Mouse (Mus musculus) C2C12 (cell line): Measurements from ENCODE around the gene Kcnd3. TPM values are rescaled to one million over a fixed set of nuclear protein-coding genes. Genes with fewer than 3 reads are reported as not detected.

ENCODE experiments used
- H3K27me3 ChIP-seq: one replicate; pipeline ENCODE4 v1.6.1; 2011; ENCODE audit not compliant: control insufficient read depth, insufficient read depth, insufficient read length
- H3K36me3 ChIP-seq: one replicate; pipeline ENCODE4 v1.6.1; 2011; ENCODE audit not compliant: control insufficient read depth, insufficient read depth
- H3K4me3 ChIP-seq: one replicate; pipeline ENCODE4 v1.5.1; 2011; ENCODE audit warnings: mild to moderate bottlenecking, control low read depth; ENCODE audit not compliant: poor library complexity, insufficient read depth, severe bottlenecking
- H3K79me2 ChIP-seq: one replicate; pipeline ENCODE4 v1.6.1; 2011; ENCODE audit not compliant: control insufficient read depth, insufficient read depth
- H3K79me3 ChIP-seq: one replicate; pipeline ENCODE4 v1.6.1; 2011; ENCODE audit warnings: low read depth, control low read depth
- H3ac ChIP-seq: one replicate; pipeline ENCODE3; 2011; ENCODE audit warnings: low read depth; ENCODE audit not compliant: control insufficient read depth, insufficient read length
- CEBPB ChIP-seq: IDR thresholded peaks from one replicate; pipeline ENCODE4 v1.6.1; 2011; ENCODE audit warnings: low read depth, mild to moderate bottlenecking, control low read depth, moderate library complexity
- CTCF ChIP-seq: IDR thresholded peaks from one replicate; pipeline ENCODE4 v1.5.1; 2011; ENCODE audit not compliant: control insufficient read depth, insufficient read depth, insufficient read length
- FOSL1 ChIP-seq: IDR thresholded peaks from one replicate; pipeline ENCODE4 v1.8.0; 2011; ENCODE audit warnings: mild to moderate bottlenecking, low read length; ENCODE audit not compliant: poor library complexity, insufficient read depth, severe bottlenecking
- MAX ChIP-seq: IDR thresholded peaks from one replicate; pipeline ENCODE4 v1.6.1; 2011; ENCODE audit warnings: mild to moderate bottlenecking, control low read depth
- MYOD1 ChIP-seq: IDR thresholded peaks from one replicate; pipeline ENCODE4 v1.6.1; 2011; ENCODE audit warnings: low read depth; ENCODE audit not compliant: control insufficient read depth, insufficient read length
- MYOG ChIP-seq: IDR thresholded peaks from one replicate; pipeline ENCODE4 v1.6.1; 2011; ENCODE audit not compliant: control insufficient read depth, insufficient read length; ENCODE audit errors: extremely low read depth
- USF1 ChIP-seq: IDR thresholded peaks from one replicate; pipeline ENCODE4 v1.6.1; 2011; ENCODE audit warnings: low read depth, mild to moderate bottlenecking, control low read depth, moderate library complexity
- polyA plus RNA-seq: library from polyadenylated mRNA; unstranded; fragments of >200 nt; fragmentation: generic; extraction: Trizol; gene quantifications from one replicate; pipeline ENCODE4 v1.2.1, GENCODE M21; 2012; ENCODE audit warnings: missing spikeins

Kcnd3 gene
- polyA plus RNA-seq, 1 experiment, result 0.01 TPM

DNA sequence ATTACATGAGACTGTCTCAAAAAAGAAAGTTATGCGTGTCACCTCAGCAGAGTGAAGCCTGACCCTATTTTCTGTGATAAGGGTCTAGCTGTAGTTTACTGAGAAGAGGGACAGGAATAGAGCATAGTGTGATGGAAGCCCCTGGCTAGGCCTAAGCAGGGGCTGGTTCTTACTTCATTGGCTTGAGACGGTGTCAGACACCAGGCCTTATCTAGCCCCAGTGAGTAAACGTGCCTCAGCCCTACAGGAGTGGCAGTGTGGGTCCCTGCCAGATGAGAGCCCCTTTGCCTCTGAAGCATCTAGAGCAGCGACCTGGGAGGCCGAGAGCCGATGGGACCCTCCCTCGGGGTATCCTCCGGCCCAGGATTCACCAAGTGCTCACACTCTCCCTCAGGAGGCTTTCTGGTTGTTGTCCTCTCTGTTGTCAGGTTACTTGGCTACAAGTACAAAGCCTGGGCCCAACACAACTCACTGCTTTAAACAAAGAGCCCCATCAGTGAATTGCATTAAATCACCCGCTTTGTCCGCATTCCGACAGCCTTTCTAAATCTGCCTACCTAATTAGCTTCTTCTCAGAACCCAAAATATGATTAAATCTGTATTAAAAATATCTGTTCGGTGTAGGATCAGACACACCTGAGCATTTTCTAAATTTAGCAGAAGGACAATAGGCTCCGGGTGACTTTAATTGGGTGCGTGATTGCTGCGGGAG is 53.2 kb downstream of the Kcnd3 start:
- Histone ChIP-seq H3K27me3 (peaks cover 4% of the 10 kb centered on the region), H3K79me3 (no peaks in the 10 kb centered on the region), H3K36me3 (no peaks in the 10 kb centered on the region), H3K4me3 (no peak overlapping the region), H3ac (no peak overlapping the region), H3K79me2 (no peaks in the 10 kb centered on the region)
- TF ChIP-seq CEBPB (no peak), MYOD1 (no peak), MYOG (no peak)

DNA sequence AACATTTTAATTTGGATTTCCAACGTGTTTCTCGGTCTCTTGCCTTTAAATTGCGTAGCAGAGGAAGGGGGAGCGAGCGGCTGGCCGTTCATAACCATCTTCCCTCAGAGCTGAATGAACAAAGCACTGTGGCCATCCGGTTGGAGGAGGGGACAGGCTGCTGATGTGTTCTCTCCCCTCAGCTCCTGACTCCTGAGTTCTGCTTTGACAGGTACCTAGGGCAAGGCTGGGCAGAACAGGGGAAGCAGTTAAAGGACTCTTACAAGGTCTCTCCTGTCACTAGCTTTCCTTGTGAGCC is 53.7 kb downstream of the Kcnd3 start:
- H3K79me3 ChIP-seq, result no peaks in the 10 kb centered on the region
- peaks cover 4% of the 10 kb centered on the region for H3K27me3 ChIP-seq
- no peaks in the 10 kb centered on the region for H3K36me3 ChIP-seq
- H3K4me3 ChIP-seq, result no peak overlapping the region
- H3ac ChIP-seq, result no peak overlapping the region
- no peaks in the 10 kb centered on the region for H3K79me2 ChIP-seq
- no peak for TF ChIP-seq MYOG
- no peak for TF ChIP-seq FOSL1
- no peak for TF ChIP-seq CEBPB
- no peak for TF ChIP-seq CTCF
- TF ChIP-seq USF1, result no peak
- TF ChIP-seq MAX, result no peak
- no peak for TF ChIP-seq MYOD1

DNA sequence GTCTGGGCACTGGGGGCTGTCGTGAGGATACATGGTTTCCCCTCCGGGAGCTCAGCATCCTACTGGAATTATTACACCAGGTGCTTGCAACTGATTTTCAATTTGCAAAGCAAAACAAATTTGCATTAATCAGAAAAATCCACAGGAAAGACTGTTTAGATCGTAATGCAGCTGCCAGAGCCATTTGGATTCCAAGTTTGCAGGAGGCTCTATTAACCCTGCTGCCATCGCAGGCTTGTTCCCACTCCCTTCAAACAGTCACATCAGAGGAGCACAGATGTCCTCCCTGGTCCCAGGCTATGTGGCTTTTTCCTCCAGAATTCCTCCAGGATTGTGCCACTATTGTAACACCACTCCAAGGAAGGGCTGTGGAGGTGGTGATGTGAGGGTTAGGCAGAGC is 54.5 kb downstream of the Kcnd3 start:
- no peaks in the 10 kb centered on the region for H3K79me2 ChIP-seq
- H3K36me3 ChIP-seq, result no peaks in the 10 kb centered on the region
- H3K79me3 ChIP-seq, result no peaks in the 10 kb centered on the region
- no peak overlapping the region for H3K4me3 ChIP-seq
- TF ChIP-seq FOSL1 (no peak), CEBPB (no peak), USF1 (no peak), MYOG (no peak), CTCF (no peak), MYOD1 (no peak), MAX (no peak)
- H3ac ChIP-seq, result no peak overlapping the region
- peaks cover 4% of the 10 kb centered on the region for H3K27me3 ChIP-seq

DNA sequence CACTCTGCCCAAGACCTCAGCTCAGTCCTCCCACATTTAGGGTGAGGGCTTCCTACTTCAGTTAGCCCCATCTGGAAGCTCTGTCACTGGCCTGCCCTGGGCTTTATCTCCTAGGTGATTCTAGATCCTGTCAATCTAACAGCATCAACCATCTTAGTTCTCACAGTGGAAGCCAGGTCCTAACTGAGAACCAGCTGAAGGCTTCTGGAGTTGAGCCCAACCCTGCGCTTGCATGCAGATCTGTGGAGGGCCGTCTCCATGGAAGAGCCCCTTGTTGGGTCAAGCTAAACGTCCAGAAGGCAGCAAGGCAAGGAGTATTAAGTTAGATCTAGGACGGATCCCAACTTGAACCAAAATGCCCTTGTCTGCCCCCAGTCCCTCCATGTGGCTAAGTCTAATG is 57.2 kb downstream of the Kcnd3 start:
- H3K79me3 ChIP-seq, result no peaks in the 10 kb centered on the region
- H3K27me3 ChIP-seq, result peaks cover 3% of the 10 kb centered on the region
- no peaks in the 10 kb centered on the region for H3K79me2 ChIP-seq
- TF ChIP-seq MAX, result no peak
- TF ChIP-seq FOSL1, result no peak
- TF ChIP-seq CEBPB, result no peak
- no peak for TF ChIP-seq CTCF
- no peak for TF ChIP-seq MYOD1
- TF ChIP-seq MYOG, result no peak
- TF ChIP-seq USF1, result no peak
- no peak overlapping the region for H3ac ChIP-seq
- no peak overlapping the region for H3K4me3 ChIP-seq
- H3K36me3 ChIP-seq, result no peaks in the 10 kb centered on the region

DNA sequence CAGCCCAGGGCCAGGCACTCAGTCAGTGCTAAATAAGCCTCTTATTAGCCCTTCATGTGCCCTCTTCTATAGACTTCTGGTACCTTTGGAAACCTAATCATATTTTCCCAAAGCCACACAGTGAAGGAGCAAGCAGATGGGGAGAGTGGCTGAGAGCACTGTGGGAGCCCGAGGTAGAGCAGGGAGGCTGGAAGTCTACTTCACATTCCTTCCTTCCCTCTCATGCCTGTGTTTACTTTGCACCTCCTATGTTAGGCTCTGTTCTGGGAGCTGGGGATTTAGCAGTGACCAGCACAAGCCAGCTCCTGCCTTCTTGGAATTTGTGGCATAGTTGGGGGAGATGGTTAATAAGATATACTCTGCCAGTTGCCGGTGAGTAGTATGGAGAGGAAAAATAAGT is 59.7 kb downstream of the Kcnd3 start:
- H3K36me3 ChIP-seq, result no peaks in the 10 kb centered on the region
- TF ChIP-seq CEBPB (no peak), FOSL1 (no peak), CTCF (no peak), USF1 (no peak)
- H3K27me3 ChIP-seq, result no peaks in the 10 kb centered on the region
- H3K4me3 ChIP-seq, result no peak overlapping the region
- H3ac ChIP-seq, result no peak overlapping the region
- H3K79me3 ChIP-seq, result no peaks in the 10 kb centered on the region
- H3K79me2 ChIP-seq, result no peaks in the 10 kb centered on the region

DNA sequence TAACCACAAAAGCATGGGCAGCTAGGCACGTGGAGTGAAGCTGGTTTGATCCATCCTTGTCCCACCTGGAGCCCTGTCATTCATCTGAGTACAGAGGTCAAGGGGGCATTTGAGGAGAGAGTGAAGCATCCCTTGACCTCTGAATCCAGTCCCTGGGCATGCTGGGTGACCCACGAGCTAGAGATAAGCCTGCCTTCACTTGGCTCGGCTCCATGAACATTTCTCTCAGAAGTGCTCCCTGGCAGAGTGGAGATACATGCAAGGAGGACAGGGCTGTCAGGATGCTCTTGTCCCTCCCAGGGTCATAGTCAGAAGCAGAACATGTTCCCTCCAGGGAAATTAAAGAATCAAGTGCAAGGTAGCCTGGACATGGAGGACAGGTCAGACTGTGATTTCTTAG is 62.1 kb downstream of the Kcnd3 start:
- H3K27me3 ChIP-seq, result no peaks in the 10 kb centered on the region
- TF ChIP-seq FOSL1 (no peak), USF1 (no peak), CEBPB (no peak)
- no peaks in the 10 kb centered on the region for H3K36me3 ChIP-seq
- H3K79me3 ChIP-seq, result no peaks in the 10 kb centered on the region
- no peaks in the 10 kb centered on the region for H3K79me2 ChIP-seq
- H3ac ChIP-seq, result no peak overlapping the region
- no peak overlapping the region for H3K4me3 ChIP-seq

DNA sequence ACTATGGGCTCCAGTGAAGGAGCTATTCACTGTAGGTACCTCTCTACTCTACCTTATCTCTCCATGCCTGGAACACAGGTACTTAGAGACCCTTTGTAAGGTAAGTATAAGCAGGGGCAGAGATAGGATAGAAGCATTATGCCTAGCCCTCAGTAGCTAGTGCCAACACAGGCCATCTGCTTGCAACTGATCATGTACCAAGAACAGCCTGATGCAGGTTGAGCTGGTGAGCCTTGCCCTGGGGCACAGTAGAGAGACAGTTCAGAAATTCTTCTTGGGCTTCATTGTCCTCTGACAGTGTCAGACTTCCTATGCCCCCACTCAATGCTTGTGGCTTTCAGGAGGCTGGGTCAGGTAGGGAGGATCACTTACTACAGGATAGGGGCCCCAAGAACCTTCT is 62.9 kb downstream of the Kcnd3 start:
- no peak for TF ChIP-seq CTCF
- no peak for TF ChIP-seq FOSL1
- TF ChIP-seq MYOG, result no peak
- TF ChIP-seq MYOD1, result no peak
- TF ChIP-seq CEBPB, result no peak
- no peak for TF ChIP-seq USF1
- TF ChIP-seq MAX, result no peak
- Histone ChIP-seq H3K36me3 (no peaks in the 10 kb centered on the region), H3K79me2 (no peaks in the 10 kb centered on the region), H3K79me3 (no peaks in the 10 kb centered on the region), H3ac (no peak overlapping the region), H3K4me3 (no peak overlapping the region), H3K27me3 (no peaks in the 10 kb centered on the region)
